Mouse (Mus musculus) T-cell, adult 2 months (primary cell): ENCODE data around the gene Retreg2.
A peak's percentile ranks its signal among the peaks of the same experiment; 100 is the strongest.

Experiments
- DNase-seq: peaks from one replicate; pipeline ENCODE4 v3.0.0; 2022; ENCODE audit warnings: low spot score

Retreg2 gene

GRCm38 (mm10) chr1:75142301-75143261 is at the start of gene Retreg2, which contains the start of gene Cnppd1:
TSS of gene Retreg2 (plus strand) at chr1:75142778.
TSS of gene Cnppd1 (minus strand) at chr1:75142711.
- DNase-seq = peak; percentile 97

DNA sequence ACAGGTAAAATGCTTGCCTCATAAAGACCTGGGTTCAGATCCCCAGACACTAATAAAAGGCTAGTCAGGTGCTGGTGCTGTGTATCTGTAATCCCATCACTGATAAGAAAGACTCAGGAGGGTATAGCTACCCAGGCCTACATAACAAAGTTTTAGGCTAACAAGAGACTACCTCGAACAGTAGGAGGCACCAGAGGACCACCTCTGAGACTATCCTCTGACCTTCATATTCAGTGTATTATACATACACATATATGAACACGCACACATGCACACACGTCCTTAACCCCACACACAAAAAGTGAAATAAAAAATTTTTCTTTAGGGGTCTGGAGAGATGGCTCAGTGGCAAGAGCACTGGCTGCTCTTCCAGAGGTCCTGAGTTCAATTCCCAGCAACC is 20.4 kb upstream of the Retreg2 start:
- DNase-seq = peak; percentile 23

DNA sequence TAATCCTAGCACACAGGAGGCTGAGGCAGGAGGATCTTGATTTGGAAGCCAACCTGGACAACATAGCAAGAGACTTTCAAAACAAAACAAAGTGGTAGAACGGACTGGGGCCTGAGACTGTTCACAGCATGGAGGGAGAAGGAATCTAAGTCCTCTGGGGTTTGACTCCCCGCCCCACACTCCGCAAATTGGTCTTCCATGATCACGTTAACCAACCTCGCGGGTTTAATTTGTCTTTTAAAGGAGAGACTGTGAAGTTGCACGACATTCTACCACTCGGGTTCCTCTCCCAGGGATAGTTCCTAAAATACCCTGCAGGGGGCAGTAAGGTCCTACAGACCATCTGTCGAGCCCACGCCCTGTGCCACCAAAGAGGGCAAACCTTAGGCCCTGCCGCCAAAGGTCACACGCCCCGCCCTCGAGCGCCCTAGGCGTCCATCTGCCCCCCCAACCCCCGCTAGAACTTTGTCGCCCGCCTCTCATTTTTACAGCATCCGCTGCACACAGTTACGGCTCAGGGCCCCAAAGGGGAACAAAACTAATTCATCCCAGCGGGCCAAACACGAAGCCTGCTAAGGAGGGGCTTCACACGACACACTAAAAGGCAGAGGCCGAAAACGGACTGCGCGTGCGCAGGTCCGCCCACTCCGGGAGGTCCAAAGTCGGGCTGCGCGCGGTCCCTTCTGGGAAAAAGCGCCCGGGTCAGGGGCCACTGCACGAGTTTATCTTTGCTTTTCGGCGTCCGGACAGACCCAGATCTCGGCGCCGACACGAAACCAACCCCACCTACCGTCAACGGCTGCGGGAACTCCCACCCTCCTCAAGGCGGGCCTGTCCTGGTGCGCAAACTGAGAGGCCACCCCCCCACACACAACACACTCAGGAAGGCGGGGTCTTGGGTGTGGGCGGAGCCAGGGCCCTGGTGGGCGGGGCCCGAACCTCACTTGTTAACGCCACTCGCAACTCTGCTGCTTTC is 17.9 kb upstream of the Retreg2 start, which contains the start of gene Nhej1:
TSS of gene Nhej1 (minus strand) at position 855 of the 976 bp plus-strand sequence.
- DNase-seq = peak; percentile 91

- no peak for DNase-seq
Measured at GRCm38 (mm10) chr1:75125418-75125817, 17.2 kb upstream of the Retreg2 start.

DNA sequence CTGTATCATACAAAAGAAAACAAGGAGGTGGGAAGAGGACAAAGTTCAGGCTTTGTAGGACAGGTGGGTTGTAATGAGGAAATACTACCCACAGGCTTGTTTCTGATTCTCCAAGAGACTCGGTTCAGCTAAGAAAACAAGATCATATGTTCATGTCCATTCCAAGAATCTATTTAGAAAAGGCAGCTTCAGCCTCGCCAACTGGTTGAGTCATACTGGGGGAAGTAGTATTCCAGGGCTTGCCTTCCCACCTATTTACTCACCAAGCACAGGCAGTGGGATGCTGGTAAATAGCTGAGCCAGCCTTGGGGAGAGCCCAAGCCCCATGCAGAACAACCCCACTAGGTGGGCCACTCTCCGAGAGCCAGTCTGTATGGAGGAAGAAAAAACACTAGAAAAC is 13.9 kb upstream of the Retreg2 start:
- no peak for DNase-seq

DNA sequence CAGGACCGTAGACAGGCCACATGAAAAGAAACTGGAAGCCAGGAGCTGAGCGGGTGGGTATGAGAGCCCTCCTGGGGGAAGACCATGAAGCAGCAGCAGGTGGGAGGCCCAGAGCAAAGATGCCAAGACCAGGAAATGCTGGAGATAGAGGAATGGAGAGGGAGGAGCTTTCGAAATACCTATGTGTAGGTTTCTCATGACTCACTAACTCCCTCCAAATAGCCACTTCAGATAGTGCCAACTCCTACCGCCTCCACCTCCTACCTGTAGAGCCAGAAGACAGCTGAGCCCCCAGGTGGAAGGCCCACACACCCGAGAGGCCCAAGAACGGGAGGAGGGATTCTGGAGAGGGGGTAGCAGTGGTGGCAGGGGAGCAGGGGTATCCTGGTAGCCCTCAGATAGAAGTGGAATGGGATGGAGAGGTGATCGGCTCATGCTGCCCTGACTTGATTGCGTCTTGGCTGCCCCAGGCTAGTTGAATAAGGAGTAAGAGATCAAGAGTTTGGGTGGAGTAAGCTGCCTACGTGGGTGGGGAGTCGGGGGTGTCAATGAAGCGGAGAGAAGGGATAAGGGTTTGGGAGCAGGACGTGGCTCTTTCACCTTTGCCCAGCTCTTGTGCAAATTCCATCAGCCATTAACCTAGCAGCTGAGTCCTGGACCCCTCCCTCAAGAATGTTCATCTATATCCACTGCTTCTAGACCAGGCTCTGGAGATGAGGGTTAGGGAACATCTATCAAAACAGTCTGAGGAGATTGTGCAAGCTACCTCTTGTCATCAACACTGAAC is 9.0 kb upstream of the Retreg2 start, which contains the start of gene Slc23a3:
TSS of gene Slc23a3 (minus strand) at position 470 of the 787 bp plus-strand sequence.
- DNase-seq = no peak

GRCm38 (mm10) chr1:75136293-75136692 is 6.3 kb upstream of the Retreg2 start:
- DNase-seq = no peak

GRCm38 (mm10) chr1:75136730-75137129 is 5.8 kb upstream of the Retreg2 start:
- DNase-seq = no peak

- DNase-seq = no peak
Measured at GRCm38 (mm10) chr1:75138448-75138847, 4.1 kb upstream of the Retreg2 start.

- peak; percentile 15 for DNase-seq
Measured at GRCm38 (mm10) chr1:75140601-75141190, 1.9 kb upstream of the Retreg2 start.

DNA sequence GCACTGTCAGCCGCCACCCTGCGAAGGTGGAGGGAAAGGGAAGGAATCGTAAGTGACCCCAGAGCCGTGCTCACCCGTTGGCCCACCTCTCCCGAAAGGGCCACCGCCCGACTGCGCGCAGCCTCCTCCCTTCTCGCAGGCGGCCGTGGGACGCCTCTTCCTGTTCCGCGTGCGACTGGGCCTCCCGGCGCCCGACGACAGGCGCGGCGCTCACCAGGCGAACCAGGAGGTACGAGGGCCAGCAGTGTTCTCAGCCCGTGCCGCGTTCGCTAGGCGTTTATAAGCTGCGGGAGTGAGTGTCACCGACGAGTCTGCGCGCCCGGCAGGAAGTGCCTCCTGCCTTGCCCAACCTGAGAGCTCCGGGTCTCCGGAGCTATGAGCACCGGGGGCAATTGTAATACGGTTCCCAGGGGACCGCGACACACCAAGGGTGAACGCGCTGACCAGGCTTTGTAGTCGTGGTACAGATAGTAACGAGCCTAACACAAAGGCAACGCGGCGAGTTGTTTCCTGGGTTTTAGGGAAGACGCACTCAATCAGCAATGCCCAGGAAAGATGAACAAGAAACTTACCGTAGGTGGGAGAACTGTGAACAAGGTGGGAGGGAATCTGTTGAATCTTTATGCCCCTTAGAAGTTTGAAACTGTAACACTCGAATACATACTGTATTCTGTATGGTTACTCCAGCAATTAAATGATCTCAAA is 940 bp upstream of the Retreg2 start:
- DNase-seq = peak; percentile 81

DNA sequence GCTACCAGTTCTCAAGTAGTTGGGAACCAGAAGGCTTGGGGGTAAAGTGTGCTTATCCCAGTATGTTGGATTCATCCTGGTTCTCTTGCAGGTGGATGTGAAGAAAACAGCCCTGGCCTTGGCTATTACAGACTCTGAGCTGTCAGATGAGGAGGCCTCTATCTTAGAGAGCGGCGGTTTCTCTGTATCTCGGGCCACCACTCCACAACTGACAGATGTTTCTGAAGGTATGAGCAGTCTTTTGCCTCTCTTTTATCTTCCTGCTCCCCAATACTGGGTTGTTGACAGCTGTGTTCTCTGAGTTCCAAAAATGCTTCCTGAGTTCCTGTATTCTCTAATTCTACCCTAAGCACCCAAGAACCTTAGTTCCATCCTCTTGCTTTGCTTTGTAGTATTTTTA is 3.0 kb downstream of the Retreg2 start:
- no peak for DNase-seq

- DNase-seq = no peak
Measured at GRCm38 (mm10) chr1:75147411-75148135, 5.0 kb downstream of the Retreg2 start.

DNA sequence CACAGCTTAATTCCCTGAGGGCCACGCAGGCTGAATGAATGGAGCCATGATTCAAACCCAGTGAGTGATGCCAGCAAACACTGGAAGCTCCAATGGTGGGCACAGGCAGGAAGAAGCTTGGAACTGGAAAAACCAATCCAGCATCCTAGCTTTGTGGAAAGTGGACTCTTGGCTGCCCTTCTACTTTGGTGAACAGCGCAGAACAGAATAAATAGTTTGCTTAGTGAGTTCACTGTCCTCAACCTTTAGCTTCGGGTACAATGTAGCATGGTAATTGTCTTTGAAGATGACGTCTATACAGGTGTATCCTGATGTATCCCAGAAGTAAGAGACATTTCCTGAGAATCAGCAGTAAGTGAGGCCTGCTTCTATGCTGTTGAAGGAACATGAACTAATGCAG is 6.1 kb downstream of the Retreg2 start:
- no peak for DNase-seq

- DNase-seq = no peak
Measured at GRCm38 (mm10) chr1:75155837-75156236, 13.3 kb downstream of the Retreg2 start.

DNA sequence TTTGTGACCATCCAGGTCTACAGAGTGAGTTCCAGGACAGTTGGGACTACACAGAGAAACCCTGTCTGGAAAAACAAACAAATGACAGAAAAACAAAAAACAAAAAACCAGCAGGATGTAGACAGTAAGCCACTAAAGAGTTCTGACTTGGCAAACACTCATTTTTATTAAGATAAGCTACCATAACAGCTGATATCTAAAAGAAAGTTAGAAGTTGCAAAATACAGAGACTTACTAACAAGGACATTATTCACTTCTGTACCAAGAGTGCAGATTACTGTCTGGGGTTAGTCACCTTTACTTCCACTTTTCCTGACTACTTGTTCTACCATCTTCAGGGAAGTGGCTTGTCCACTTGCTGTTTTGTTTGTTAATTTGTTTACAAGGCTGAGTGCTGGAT is 16.4 kb downstream of the Retreg2 start:
- no peak for DNase-seq

DNA sequence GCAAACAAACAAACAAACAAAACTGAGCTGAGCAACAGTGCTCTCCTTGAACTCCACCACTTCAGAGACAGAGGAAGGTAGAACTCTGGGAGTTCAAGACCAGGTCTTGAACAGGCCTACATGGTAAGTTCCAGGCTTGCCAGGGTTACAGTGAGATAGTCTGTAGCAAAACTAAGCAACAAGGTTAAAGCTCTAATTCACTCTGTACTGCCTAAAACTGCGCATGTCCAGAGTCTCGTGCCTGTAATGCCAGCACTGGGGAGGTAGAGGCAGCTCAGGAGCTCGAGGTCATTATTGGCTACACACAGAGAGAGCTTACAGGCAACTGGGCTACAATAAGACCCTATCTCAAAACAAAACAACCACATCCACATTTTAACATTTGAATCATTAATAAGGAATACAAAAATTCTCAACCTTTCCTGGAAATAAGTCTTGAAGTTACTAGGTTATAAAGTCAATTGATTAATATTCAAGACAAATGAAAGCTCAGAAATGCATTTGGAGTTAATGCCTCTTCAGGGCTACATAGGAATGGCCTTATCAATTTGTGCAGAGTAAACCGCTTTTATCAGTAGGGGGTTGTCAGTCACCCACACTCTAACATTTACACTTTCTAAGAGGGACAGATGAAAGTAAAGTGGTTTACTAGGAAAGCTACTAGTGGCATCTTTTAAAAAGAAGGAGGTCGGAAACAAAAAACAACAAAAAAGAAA is 17.1 kb downstream of the Retreg2 start:
- DNase-seq = no peak

- no peak for DNase-seq
Measured at GRCm38 (mm10) chr1:75160256-75160617, 17.7 kb downstream of the Retreg2 start.

GRCm38 (mm10) chr1:75168093-75168471 is 25.5 kb downstream of the Retreg2 start:
- no peak for DNase-seq
